Mouse (Mus musculus): Measurements from ENCODE around the gene Tnfaip3. TPM values are rescaled to one million over a fixed set of nuclear protein-coding genes. Genes with fewer than 3 reads are reported as not detected.

The Tnfaip3 gene
- polyA plus RNA-seq (2012; ENCODE audit: insufficient read depth, insufficient read length, low replicate concordance, missing spikeins), result not detected in 2 replicates

DNA sequence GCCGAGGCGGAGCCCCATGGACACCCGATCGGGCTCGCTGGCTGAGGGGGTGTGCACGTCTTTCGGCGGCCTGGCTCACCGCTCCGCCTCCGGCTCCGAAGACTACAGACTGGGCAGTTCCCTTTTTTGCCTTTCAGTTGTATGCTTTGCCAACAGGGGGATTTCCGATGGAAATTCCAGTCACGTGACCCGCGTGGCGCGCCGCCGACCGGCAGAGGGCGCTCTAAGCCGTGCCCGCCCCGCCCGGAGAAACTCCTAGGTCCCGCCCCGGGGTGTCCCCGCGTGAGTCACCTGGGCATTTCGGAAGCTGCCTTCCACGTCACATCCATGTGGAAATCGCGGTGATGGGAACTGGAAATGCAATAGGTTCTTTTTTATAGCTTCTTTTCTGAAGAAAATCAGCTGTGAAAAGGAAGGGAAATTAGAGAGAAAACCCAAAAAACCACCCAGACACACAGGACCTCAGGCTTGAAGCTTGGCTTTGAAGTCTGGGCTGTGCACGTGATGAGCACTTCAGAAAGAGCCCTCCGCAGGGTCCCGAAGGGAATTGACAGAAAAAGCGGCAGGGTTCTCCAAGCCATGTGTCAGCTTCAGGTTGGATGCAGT is at the start of gene Tnfaip3:
Gene Tnfaip3 (minus strand): TSS at position 401 of the 606 bp plus-strand sequence.
- WGBS, result under 1% methylated on average over 38 of the region's 38 CpGs

DNA sequence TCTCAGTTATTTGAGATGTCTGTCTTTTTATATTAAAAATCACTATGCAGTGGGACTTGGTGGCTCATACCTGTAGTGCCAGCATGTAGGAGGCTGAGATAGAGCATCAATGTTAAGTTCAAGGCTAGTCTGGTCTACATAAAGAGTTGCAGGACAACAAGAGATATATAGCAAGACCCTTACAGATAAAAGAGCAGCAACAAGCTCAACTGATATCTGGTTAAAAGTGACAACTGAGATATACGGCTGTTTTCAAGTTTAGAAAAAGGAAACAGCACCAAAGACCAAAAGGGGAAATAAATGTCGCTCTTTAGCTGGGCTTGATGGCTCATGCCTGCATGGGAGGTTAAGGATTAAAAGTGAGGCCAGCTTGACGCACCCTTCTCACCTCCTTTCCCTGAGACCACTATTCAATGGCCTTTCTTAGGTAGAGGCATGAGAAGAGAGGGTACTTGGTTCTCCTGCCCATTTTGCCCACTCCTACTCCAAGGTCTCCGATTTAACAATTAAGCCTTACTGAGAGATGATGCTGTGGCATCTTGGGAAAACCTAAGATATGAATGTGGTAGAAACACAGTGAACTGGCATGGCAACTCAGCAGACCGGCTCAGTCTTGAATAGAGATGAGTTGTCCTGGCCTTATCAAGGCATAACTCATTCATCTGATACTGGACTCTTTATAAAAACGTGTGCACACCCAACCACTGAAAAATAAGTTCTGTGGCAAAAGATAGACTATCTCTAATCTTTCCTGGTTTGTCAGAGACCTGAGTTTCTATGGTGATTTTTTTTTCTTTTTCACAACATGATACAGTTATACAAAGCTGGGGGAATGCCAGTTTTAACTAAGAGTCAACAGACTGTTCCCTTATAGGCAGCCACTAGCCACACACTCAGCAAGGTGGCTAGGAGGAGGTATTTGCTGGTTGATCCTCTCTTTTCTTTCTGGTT is 49.5 kb upstream of the Tnfaip3 start:
- Histone ChIP-seq H3K4me3 (ENCODE audit: insufficient read depth, low read depth, low read length) (no peak overlapping the region), H3K4me1 (ENCODE audit: control insufficient read depth, insufficient read depth, low read length) (peaks cover 2% of the 10 kb centered on the region; the same call in 1 of the 2 replicates), H3K27ac (ENCODE audit: insufficient read depth, low read depth, low read length) (no peak overlapping the region)
- TF ChIP-seq POLR2A (IDR thresholded peaks at IDR 0.05; ENCODE audit: insufficient read depth, low read depth, low read length) (no peak), CTCF (IDR thresholded peaks at IDR 0.05; ENCODE audit: insufficient read depth, low read depth, low read length) (no peak)
- 88% methylated on average over 6 of the region's 6 CpGs for WGBS

More for the DNA sequence above, at the start of gene Tnfaip3:
- Histone ChIP-seq H3K4me1 (ENCODE audit: control insufficient read depth, insufficient read depth, low read length) (peaks cover 4% of the 10 kb centered on the region; the same call in 1 of the 2 replicates), H3K4me3 (ENCODE audit: insufficient read depth, low read depth, low read length) (peak within 1 kb of the TSS; percentile 90), H3K27ac (ENCODE audit: insufficient read depth, low read depth, low read length) (peak within 1 kb of the TSS; percentile 39; the same call in 1 of the 2 replicates)
- no peak; the same call in 1 of the 2 replicates for TF ChIP-seq POLR2A (IDR thresholded peaks at IDR 0.05; ENCODE audit: insufficient read depth, low read depth, low read length)
- TF ChIP-seq CTCF (IDR thresholded peaks at IDR 0.05; ENCODE audit: insufficient read depth, low read depth, low read length), result peak; percentile 88

- no peak overlapping the region for H3K27ac ChIP-seq (ENCODE audit: insufficient read depth, low read depth, low read length)
- no peak overlapping the region for H3K4me3 ChIP-seq (ENCODE audit: insufficient read depth, low read depth, low read length)
- H3K4me1 ChIP-seq (ENCODE audit: control insufficient read depth, insufficient read depth, low read length), result peaks cover 2% of the 10 kb centered on the region; the same call in 1 of the 2 replicates
- WGBS, result 72% methylated on average over 1 of the region's 1 CpGs
- TF ChIP-seq CTCF (IDR thresholded peaks at IDR 0.05; ENCODE audit: insufficient read depth, low read depth, low read length), result no peak
- no peak for TF ChIP-seq POLR2A (IDR thresholded peaks at IDR 0.05; ENCODE audit: insufficient read depth, low read depth, low read length)
These were observed 48.2 kb upstream of the Tnfaip3 start for GRCm38 (mm10) chr10:19063670-19064069.

- Histone ChIP-seq H3K27ac (ENCODE audit: insufficient read depth, low read depth, low read length) (no peak overlapping the region; the same call in 1 of the 2 replicates), H3K4me1 (ENCODE audit: control insufficient read depth, insufficient read depth, low read length) (peaks cover 2% of the 10 kb centered on the region; the same call in 1 of the 2 replicates), H3K4me3 (ENCODE audit: insufficient read depth, low read depth, low read length) (no peak overlapping the region)
- TF ChIP-seq POLR2A (IDR thresholded peaks at IDR 0.05; ENCODE audit: insufficient read depth, low read depth, low read length), result no peak
- TF ChIP-seq CTCF (IDR thresholded peaks at IDR 0.05; ENCODE audit: insufficient read depth, low read depth, low read length), result no peak
- WGBS, result 92% methylated on average over 4 of the region's 4 CpGs
These were observed 47.8 kb upstream of the Tnfaip3 start for GRCm38 (mm10) chr10:19063208-19063607.

DNA sequence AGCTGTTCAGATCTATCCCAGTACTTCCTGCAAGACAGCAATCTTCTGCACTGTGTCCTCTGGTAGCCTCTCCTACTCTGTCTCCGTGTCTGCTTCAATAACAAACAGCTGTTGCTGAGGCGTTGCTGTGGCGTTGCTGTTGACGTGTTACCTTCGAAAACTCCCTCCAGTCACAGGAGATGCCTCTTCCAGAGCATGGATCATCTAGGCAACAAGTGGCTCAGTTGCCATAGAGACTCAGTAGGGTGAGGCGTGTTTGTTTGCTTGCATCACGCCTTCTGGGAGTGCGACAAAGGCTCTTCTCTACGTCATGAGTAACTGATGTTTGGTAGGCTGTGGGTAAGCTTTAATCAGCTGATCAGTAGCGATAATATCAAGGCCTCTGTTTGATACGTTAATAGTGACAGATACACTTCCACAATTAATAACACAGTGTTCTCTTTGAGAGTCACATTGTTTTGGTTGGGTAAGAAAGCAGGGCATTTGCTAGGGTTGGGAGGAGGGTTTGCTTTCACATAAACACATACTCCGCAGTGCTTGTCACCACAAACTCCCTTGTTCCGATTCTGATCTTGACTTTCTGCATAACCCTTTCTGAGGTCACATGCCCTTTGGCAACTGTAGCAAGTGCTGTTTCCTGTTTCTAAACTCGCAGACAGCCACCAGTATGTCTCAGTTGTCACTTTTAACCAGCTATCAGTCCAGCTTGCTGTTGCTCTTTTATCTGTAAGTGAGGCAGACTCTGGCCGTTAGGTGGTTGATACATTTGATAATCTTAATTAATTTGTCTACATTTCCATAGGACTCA is 46.8 kb upstream of the Tnfaip3 start:
- peaks cover 2% of the 10 kb centered on the region; the same call in 1 of the 2 replicates for H3K4me1 ChIP-seq (ENCODE audit: control insufficient read depth, insufficient read depth, low read length)
- H3K4me3 ChIP-seq (ENCODE audit: insufficient read depth, low read depth, low read length), result no peak overlapping the region
- H3K27ac ChIP-seq (ENCODE audit: insufficient read depth, low read depth, low read length), result peak overlapping the region; percentile 44; the same call in 1 of the 2 replicates
- WGBS, result 62% methylated on average over 15 of the region's 15 CpGs
- TF ChIP-seq CTCF (IDR thresholded peaks at IDR 0.05; ENCODE audit: insufficient read depth, low read depth, low read length) (no peak), POLR2A (IDR thresholded peaks at IDR 0.05; ENCODE audit: insufficient read depth, low read depth, low read length) (no peak)

GRCm38 (mm10) chr10:19061201-19061600 is 45.7 kb upstream of the Tnfaip3 start:
- Histone ChIP-seq H3K4me3 (ENCODE audit: insufficient read depth, low read depth, low read length) (no peak overlapping the region), H3K27ac (ENCODE audit: insufficient read depth, low read depth, low read length) (no peak overlapping the region), H3K4me1 (ENCODE audit: control insufficient read depth, insufficient read depth, low read length) (peaks cover 2% of the 10 kb centered on the region; the same call in 1 of the 2 replicates)
- TF ChIP-seq POLR2A (IDR thresholded peaks at IDR 0.05; ENCODE audit: insufficient read depth, low read depth, low read length), result no peak
- TF ChIP-seq CTCF (IDR thresholded peaks at IDR 0.05; ENCODE audit: insufficient read depth, low read depth, low read length), result no peak
- WGBS, result 91% methylated on average over 3 of the region's 3 CpGs

DNA sequence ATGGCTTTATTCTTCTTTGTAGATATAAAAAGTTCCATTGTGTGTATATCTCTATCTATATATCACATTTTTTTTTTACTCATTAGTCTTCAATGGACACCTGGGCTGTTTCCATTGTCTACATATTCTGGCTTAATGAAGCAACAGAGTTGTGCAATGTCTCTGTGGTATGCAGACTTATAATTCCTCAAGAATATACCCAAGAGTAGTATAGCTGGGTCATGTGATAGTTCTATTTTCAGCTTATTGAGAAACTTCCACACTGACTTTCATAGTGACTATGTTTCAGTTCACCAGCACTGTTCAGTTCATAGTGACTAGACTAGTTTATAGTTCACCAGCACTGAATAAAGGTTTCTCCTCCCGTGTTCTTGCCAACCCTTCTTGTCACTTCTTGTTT is 38.1 kb upstream of the Tnfaip3 start:
- Histone ChIP-seq H3K4me3 (ENCODE audit: insufficient read depth, low read depth, low read length) (no peak overlapping the region), H3K27ac (ENCODE audit: insufficient read depth, low read depth, low read length) (no peak overlapping the region), H3K4me1 (ENCODE audit: control insufficient read depth, insufficient read depth, low read length) (no peaks in the 10 kb centered on the region)
- WGBS, result 68% methylated on average over 1 of the region's 1 CpGs
- no peak for TF ChIP-seq CTCF (IDR thresholded peaks at IDR 0.05; ENCODE audit: insufficient read depth, low read depth, low read length)
- TF ChIP-seq POLR2A (IDR thresholded peaks at IDR 0.05; ENCODE audit: insufficient read depth, low read depth, low read length), result no peak

- Histone ChIP-seq H3K27ac (ENCODE audit: insufficient read depth, low read depth, low read length) (no peak overlapping the region), H3K4me1 (ENCODE audit: control insufficient read depth, insufficient read depth, low read length) (no peaks in the 10 kb centered on the region), H3K4me3 (ENCODE audit: insufficient read depth, low read depth, low read length) (no peak overlapping the region)
- WGBS, result 47% methylated on average over 2 of the region's 2 CpGs
- TF ChIP-seq CTCF (IDR thresholded peaks at IDR 0.05; ENCODE audit: insufficient read depth, low read depth, low read length), result no peak
- TF ChIP-seq POLR2A (IDR thresholded peaks at IDR 0.05; ENCODE audit: insufficient read depth, low read depth, low read length), result no peak
These were observed 30.5 kb upstream of the Tnfaip3 start for GRCm38 (mm10) chr10:19045986-19046385.
